Mouse (Mus musculus) kidney, embryonic 14.5 days (tissue): ENCODE measurements around the gene Hk3. TPM values are rescaled to one million over a fixed set of nuclear protein-coding genes. Genes with fewer than 3 reads are reported as not detected.

Experiments
- ATAC-seq: fragments of 200-750 bp; cut with Nextera tagmentation; 2 replicates; pipeline ENCODE4 v1.8.0; 2017; ENCODE audit warnings: moderate number of reproducible peaks, mild to moderate bottlenecking, moderate TSS enrichment, moderate library complexity; ENCODE audit not compliant: low FRiP score, low TSS enrichment
- H3K27ac ChIP-seq: fragments of 300-500 bp; sonication (generic); 2 replicates; pipeline ENCODE4 v1.5.1; 2014; ENCODE audit warnings: low read depth, mild to moderate bottlenecking, low read length, moderate library complexity, mixed read lengths
- H3K27me3 ChIP-seq: fragments of 300-500 bp; sonication (generic); 2 replicates; pipeline ENCODE4 v1.6.1; 2014; ENCODE audit warnings: mild to moderate bottlenecking, low read length; ENCODE audit not compliant: control insufficient read depth, insufficient read depth
- H3K36me3 ChIP-seq: fragments of 300-500 bp; sonication (generic); 2 replicates; pipeline ENCODE4 v1.6.1; 2014; ENCODE audit warnings: low read length, mixed read lengths; ENCODE audit not compliant: control insufficient read depth, insufficient read depth
- H3K4me1 ChIP-seq: fragments of 300-500 bp; sonication (generic); 2 replicates; pipeline ENCODE4 v1.6.1; 2014; ENCODE audit warnings: low read length, mixed read lengths; ENCODE audit not compliant: control insufficient read depth, insufficient read depth
- H3K4me2 ChIP-seq: fragments of 300-500 bp; sonication (generic); replicated peaks from 2 replicates; pipeline ENCODE4 v1.6.1; 2014; ENCODE audit warnings: low read depth, mild to moderate bottlenecking, low read length
- H3K4me3 ChIP-seq: fragments of 300-500 bp; sonication (generic); 2 replicates; pipeline ENCODE4 v1.5.1; 2014; ENCODE audit warnings: mild to moderate bottlenecking, low read length
- H3K9ac ChIP-seq: fragments of 300-500 bp; sonication (generic); 2 replicates; pipeline ENCODE4 v1.6.1; 2014; ENCODE audit warnings: low read depth, mild to moderate bottlenecking, low read length, moderate library complexity
- H3K9me3 ChIP-seq: fragments of 300-500 bp; sonication (generic); 2 replicates; pipeline ENCODE4 v1.6.1; 2016; ENCODE audit warnings: low read length; ENCODE audit not compliant: control insufficient read depth
- WGBS: fragments of 180-500 bp; shearing (Covaris S2); extraction: QIAGEN DNeasy Blood & Tissue Kit; methylation state at CpG from one replicate; pipeline ENCODE4 v1.1.7; 2014; 5-methylcytosine and 5-hydroxymethylcytosine counted together
- polyA plus RNA-seq: library from polyadenylated mRNA; unstranded; fragments of >200 nt; fragmentation: Nextera tagmentation; extraction: Ambion mirVana; gene quantifications from 2 replicates; pipeline ENCODE4 v1.2.1, GENCODE M21; 2014

Hk3 gene
- polyA plus RNA-seq, 1 experiment from 2014 or later: 0.83 TPM

DNA sequence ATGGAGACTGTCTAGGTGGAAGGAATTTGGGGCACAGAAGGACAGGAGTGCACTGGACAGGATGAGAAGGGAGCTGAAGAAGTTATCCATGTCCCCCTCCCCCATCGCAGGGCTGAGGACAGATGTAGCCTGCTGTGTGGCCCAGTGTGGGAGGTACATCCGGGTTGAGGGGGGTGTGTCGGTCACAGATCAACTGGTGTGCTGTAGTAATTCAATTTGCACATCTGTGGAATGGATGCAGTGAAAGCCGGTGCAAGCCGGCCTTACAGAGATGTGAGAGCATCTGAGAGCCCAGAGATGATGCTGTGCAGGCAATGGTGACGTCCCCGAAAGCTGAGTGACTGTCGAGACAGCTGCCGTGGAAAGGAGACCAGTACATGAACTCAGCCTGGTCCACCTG is 51.7 kb downstream of the Hk3 start:
- H3K36me3 ChIP-seq: no peaks in the 10 kb centered on the region
- H3K4me2 ChIP-seq: no peak overlapping the region
- H3K4me3 ChIP-seq: no peak overlapping the region
- WGBS: 46% methylated on average over 9 of the region's 9 CpGs
- H3K9me3 ChIP-seq: no peaks in the 10 kb centered on the region
- ATAC-seq: no peak
- no peaks in the 10 kb centered on the region for H3K27me3 ChIP-seq
- no peaks in the 10 kb centered on the region for H3K4me1 ChIP-seq
- H3K9ac ChIP-seq: no peak overlapping the region
- no peak overlapping the region for H3K27ac ChIP-seq

DNA sequence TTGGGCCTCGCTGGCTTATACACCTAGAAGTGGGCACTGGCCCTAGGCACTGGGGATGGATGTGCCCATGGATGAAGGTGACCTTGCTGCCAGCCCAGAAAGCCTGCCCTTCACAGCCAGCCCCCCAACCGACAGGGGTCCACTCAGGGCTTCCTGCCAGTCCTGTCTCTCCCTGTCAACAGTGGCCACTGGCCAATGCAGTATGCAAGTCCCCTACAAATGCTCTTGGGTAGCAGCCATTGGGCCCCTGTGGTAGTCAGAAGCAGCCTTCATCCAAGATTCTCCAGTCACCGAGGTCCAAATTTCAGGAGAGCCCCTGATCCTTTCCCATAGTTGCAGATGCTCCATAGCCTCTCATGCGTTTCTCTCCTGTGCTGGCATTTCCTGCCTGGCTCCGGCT is 52.5 kb downstream of the Hk3 start:
- Histone ChIP-seq H3K36me3 (no peaks in the 10 kb centered on the region), H3K9ac (no peak overlapping the region), H3K27ac (no peak overlapping the region), H3K4me3 (no peak overlapping the region), H3K27me3 (no peaks in the 10 kb centered on the region), H3K9me3 (no peaks in the 10 kb centered on the region), H3K4me1 (no peaks in the 10 kb centered on the region), H3K4me2 (no peak overlapping the region)
- ATAC-seq: no peak
- 57% methylated on average over 5 of the region's 5 CpGs for WGBS

DNA sequence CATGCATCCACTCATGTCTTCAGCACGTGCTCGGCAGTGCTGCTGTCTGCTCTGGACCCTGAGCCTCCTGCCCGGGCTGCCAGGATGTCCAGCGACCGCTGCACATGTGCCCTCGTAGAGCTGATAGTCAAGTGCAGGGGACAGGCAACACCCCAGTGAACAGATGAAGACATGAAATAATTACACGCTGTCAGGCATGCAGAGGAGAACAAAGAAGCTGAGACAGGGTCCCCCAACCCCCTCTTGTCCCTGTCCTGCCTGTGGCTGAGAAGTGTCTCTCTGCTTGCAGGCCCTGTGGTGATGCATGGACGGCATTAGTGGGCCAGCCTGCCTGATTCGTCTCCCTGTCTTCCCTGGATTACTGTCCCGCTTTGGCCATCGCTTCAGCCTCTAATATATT is 53.7 kb downstream of the Hk3 start:
- Histone ChIP-seq H3K4me2 (no peak overlapping the region), H3K4me3 (no peak overlapping the region), H3K4me1 (no peaks in the 10 kb centered on the region), H3K9ac (no peak overlapping the region), H3K27ac (no peak overlapping the region), H3K36me3 (no peaks in the 10 kb centered on the region), H3K27me3 (no peaks in the 10 kb centered on the region), H3K9me3 (no peaks in the 10 kb centered on the region)
- ATAC-seq: no peak
- 84% methylated on average over 11 of the region's 11 CpGs for WGBS

DNA sequence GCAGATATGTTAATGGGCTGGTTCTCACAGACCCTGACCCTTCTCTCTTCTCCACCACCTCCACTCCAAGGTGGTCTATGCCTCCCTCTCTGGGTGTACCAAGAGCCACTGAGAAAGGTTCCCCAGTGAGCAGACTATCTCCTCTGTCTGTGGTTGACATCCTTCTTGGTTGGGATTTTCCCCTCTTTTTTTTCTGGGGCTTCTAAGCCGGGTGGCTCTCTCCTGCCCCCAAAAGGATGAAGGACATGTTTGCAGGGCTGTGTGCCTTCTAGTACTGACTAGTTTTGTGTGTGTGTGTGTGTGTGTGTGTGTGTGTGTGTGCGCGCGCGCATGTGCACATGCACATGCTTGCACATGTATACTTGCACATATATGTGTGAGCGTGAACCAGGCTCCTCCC is 55.9 kb downstream of the Hk3 start:
- WGBS: 87% methylated on average over 6 of the region's 6 CpGs

DNA sequence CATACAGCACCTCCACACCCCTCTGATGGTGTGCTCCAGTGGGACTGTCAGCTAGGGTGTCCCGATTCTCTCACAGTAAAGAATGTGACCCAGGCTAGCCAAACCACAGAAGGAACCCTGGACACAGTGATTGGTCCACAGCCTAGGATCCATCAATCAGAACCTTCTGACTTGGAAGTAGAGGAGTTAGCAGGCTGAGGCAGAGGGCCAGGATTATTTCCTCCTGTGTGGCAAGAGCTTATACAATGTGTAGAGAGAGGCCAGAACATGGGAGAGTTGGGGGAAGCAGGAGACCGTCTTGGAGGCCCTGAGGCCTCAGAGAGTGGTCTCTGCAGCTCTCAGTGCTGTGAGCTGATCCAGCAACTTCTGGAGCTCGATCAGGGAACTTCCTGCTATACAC is 60.7 kb downstream of the Hk3 start:
- Histone ChIP-seq H3K4me1 (no peaks in the 10 kb centered on the region), H3K4me3 (no peak overlapping the region), H3K27me3 (peaks cover 13% of the 10 kb centered on the region; the same call in 1 of the 2 replicates), H3K27ac (no peak overlapping the region), H3K36me3 (no peaks in the 10 kb centered on the region), H3K9ac (no peak overlapping the region), H3K9me3 (no peaks in the 10 kb centered on the region), H3K4me2 (no peak overlapping the region)
- WGBS: 75% methylated on average over 3 of the region's 3 CpGs
- ATAC-seq: no peak

More for the DNA sequence above, 55.9 kb downstream of the Hk3 start:
- no peak overlapping the region for H3K27ac ChIP-seq
- no peak overlapping the region for H3K9ac ChIP-seq
- no peaks in the 10 kb centered on the region for H3K9me3 ChIP-seq
- no peaks in the 10 kb centered on the region for H3K4me1 ChIP-seq
- no peaks in the 10 kb centered on the region for H3K36me3 ChIP-seq
- H3K27me3 ChIP-seq: no peaks in the 10 kb centered on the region
- H3K4me2 ChIP-seq: no peak overlapping the region
- ATAC-seq: no peak
- H3K4me3 ChIP-seq: no peak overlapping the region

DNA sequence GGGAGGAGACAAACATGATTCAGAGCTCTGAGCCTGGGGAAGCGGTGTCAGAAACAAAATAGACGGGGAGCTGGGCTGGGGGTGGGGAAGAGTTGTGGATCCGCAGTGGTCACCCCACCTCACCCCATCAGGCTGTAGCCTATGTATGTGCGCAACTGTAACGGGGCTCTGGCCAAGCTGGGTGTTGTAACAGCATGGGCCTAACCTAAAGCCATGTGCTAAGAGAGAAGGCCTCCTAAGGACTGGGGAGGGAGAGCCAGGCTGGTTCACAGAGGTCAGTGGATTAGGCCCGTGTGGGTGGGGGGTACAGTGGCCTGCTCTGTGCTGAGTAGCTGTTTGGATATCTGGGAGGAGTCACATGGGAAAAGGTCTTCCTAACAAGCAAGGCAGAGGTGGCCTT is 61.3 kb downstream of the Hk3 start:
- Histone ChIP-seq H3K4me1 (no peaks in the 10 kb centered on the region), H3K27me3 (peaks cover 19% of the 10 kb centered on the region), H3K4me3 (no peak overlapping the region), H3K4me2 (no peak overlapping the region), H3K9ac (no peak overlapping the region), H3K27ac (no peak overlapping the region), H3K9me3 (no peaks in the 10 kb centered on the region), H3K36me3 (no peaks in the 10 kb centered on the region)
- ATAC-seq: no peak
- 35% methylated on average over 6 of the region's 6 CpGs for WGBS

DNA sequence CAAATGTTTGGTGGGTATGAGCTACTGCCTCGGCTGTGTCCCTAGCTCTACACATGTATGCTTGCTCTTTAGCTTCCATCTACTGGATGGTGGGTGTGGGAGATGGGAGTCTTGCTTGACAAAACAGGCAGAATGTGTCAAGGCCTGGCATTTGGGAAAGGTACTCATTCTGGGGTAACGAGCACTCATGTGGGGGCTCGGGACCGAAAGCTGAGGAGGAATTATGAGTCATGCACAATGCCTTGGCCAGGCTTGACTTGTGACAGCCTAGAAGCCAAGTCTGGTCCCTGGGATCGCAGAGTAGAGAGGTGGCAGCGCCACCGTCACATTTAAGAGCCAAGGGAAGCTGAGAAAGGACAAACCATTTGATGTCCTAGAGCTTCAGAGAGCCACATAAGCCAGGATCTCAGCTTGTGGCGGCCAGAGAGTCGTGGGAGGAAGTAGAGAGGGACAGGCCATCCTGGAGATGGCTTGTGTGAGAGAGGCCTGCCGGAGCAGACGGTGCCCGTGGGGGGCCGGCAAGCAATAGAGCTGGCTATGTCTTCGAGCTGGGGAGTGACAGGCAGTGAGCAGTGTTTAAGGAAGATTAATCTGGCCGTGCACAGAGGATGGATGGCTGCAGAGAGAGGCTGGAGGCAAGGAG is 62.0 kb downstream of the Hk3 start:
- no peak overlapping the region for H3K27ac ChIP-seq
- ATAC-seq: no peak
- H3K9me3 ChIP-seq: no peaks in the 10 kb centered on the region
- H3K4me1 ChIP-seq: no peaks in the 10 kb centered on the region
- H3K27me3 ChIP-seq: peaks cover 26% of the 10 kb centered on the region
- 46% methylated on average over 15 of the region's 15 CpGs for WGBS
- no peak overlapping the region for H3K9ac ChIP-seq
- no peaks in the 10 kb centered on the region for H3K36me3 ChIP-seq
- H3K4me2 ChIP-seq: no peak overlapping the region
- H3K4me3 ChIP-seq: no peak overlapping the region

DNA sequence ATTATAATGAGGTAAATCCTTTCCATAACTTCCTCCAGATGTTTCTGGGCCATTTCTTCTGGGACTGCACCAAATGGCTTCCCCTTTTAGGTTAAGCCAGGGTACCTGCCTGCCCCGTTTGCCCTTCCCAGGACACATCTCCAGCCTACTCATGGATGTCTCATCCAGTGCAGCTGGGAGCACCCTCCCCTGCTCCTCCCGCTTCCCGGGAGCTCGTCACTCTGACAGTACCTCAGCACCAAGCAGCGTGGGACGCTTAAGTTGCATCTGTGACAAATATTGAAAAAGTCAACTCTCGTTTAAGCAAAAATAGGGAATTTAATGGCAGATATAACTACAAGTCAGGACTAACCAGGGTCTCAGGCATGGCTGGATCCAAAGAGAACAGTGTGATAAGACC is 63.9 kb downstream of the Hk3 start:
- H3K4me1 ChIP-seq: no peaks in the 10 kb centered on the region
- H3K9me3 ChIP-seq: no peaks in the 10 kb centered on the region
- H3K36me3 ChIP-seq: no peaks in the 10 kb centered on the region
- H3K4me3 ChIP-seq: no peak overlapping the region
- H3K4me2 ChIP-seq: no peak overlapping the region
- H3K27ac ChIP-seq: no peak overlapping the region
- no peak overlapping the region for H3K9ac ChIP-seq
- ATAC-seq: no peak
- WGBS: 63% methylated on average over 7 of the region's 7 CpGs
- peaks cover 43% of the 10 kb centered on the region for H3K27me3 ChIP-seq
